Mouse (Mus musculus): ENCODE results near the gene Fam53b. TPM values are rescaled to one million over a fixed set of nuclear protein-coding genes. Genes with fewer than 3 reads are reported as not detected.

Gene Fam53b
- polyA plus RNA-seq, 1 experiment from 2014 or later = 25.7 TPM

- no peak overlapping the region for H3K27ac ChIP-seq
- H3K36me3 ChIP-seq = no peaks in the 10 kb centered on the region
- H3K4me3 ChIP-seq = no peak overlapping the region
- no peaks in the 10 kb centered on the region for H3K27me3 ChIP-seq
- peaks cover 5% of the 10 kb centered on the region; the same call in 1 of the 2 replicates for H3K9me3 ChIP-seq
- no peak overlapping the region for H3K9ac ChIP-seq
- ATAC-seq (ENCODE audit: insufficient number of reproducible peaks, insufficient read depth, low FRiP score, low TSS enrichment, low read depth) = no peak
- H3K4me2 ChIP-seq = no peak overlapping the region
- peaks cover 11% of the 10 kb centered on the region for H3K4me1 ChIP-seq
Measured at GRCm38 (mm10) chr7:132699639-132700038, 114.0 kb downstream of the Fam53b start.

- H3K4me2 ChIP-seq = no peak overlapping the region
- 70% methylated on average over 4 of the region's 4 CpGs for WGBS
- no peak for ATAC-seq (ENCODE audit: insufficient number of reproducible peaks, insufficient read depth, low FRiP score, low TSS enrichment, low read depth)
- H3K27ac ChIP-seq = no peak overlapping the region
- H3K9me3 ChIP-seq = peaks cover 5% of the 10 kb centered on the region; the same call in 1 of the 2 replicates
- no peak overlapping the region for H3K4me3 ChIP-seq
- H3K27me3 ChIP-seq = no peaks in the 10 kb centered on the region
- H3K4me1 ChIP-seq = peaks cover 11% of the 10 kb centered on the region
- H3K36me3 ChIP-seq = no peaks in the 10 kb centered on the region
- no peak overlapping the region for H3K9ac ChIP-seq
Measured at GRCm38 (mm10) chr7:132699165-132699564, 114.5 kb downstream of the Fam53b start.

- 81% methylated on average over 4 of the region's 4 CpGs for WGBS
- no peak overlapping the region for H3K4me3 ChIP-seq
- H3K9ac ChIP-seq = no peak overlapping the region
- no peak overlapping the region for H3K27ac ChIP-seq
- peaks cover 11% of the 10 kb centered on the region for H3K4me1 ChIP-seq
- peaks cover 5% of the 10 kb centered on the region; the same call in 1 of the 2 replicates for H3K9me3 ChIP-seq
- ATAC-seq (ENCODE audit: insufficient number of reproducible peaks, insufficient read depth, low FRiP score, low TSS enrichment, low read depth) = no peak
- H3K27me3 ChIP-seq = no peaks in the 10 kb centered on the region
- no peaks in the 10 kb centered on the region for H3K36me3 ChIP-seq
- no peak overlapping the region for H3K4me2 ChIP-seq
Measured at GRCm38 (mm10) chr7:132698737-132699136, 114.9 kb downstream of the Fam53b start.

- no peaks in the 10 kb centered on the region for H3K36me3 ChIP-seq
- no peak overlapping the region for H3K4me3 ChIP-seq
- ATAC-seq (ENCODE audit: insufficient number of reproducible peaks, insufficient read depth, low FRiP score, low TSS enrichment, low read depth) = no peak
- no peak overlapping the region for H3K4me2 ChIP-seq
- WGBS = 77% methylated on average over 8 of the region's 8 CpGs
- no peak overlapping the region for H3K27ac ChIP-seq
- peaks cover 17% of the 10 kb centered on the region for H3K4me1 ChIP-seq
- no peaks in the 10 kb centered on the region for H3K27me3 ChIP-seq
- H3K9ac ChIP-seq = no peak overlapping the region
- peaks cover 5% of the 10 kb centered on the region; the same call in 1 of the 2 replicates for H3K9me3 ChIP-seq
Measured at GRCm38 (mm10) chr7:132697258-132697796, 116.4 kb downstream of the Fam53b start.

- no peak for ATAC-seq (ENCODE audit: insufficient number of reproducible peaks, insufficient read depth, low FRiP score, low TSS enrichment, low read depth)
- Histone ChIP-seq H3K9ac (no peak overlapping the region), H3K4me1 (peaks cover 18% of the 10 kb centered on the region; the same call in 1 of the 2 replicates), H3K27me3 (no peaks in the 10 kb centered on the region), H3K27ac (no peak overlapping the region), H3K9me3 (peaks cover 5% of the 10 kb centered on the region; the same call in 1 of the 2 replicates), H3K4me3 (no peak overlapping the region), H3K36me3 (no peaks in the 10 kb centered on the region), H3K4me2 (no peak overlapping the region)
- WGBS = 82% methylated on average over 2 of the region's 2 CpGs
Measured at GRCm38 (mm10) chr7:132693561-132693960, 120.1 kb downstream of the Fam53b start.

GRCm38 (mm10) chr7:132692719-132693118 is 121.0 kb downstream of the Fam53b start:
- H3K4me3 ChIP-seq = no peak overlapping the region

GRCm38 (mm10) chr7:132690716-132691472 is 122.8 kb downstream of the Fam53b start:
- peaks cover 5% of the 10 kb centered on the region; the same call in 1 of the 2 replicates for H3K9me3 ChIP-seq
- peaks cover 23% of the 10 kb centered on the region; the same call in 1 of the 2 replicates for H3K4me1 ChIP-seq
- no peak overlapping the region for H3K9ac ChIP-seq
- ATAC-seq (ENCODE audit: insufficient number of reproducible peaks, insufficient read depth, low FRiP score, low TSS enrichment, low read depth) = no peak
- H3K36me3 ChIP-seq = no peaks in the 10 kb centered on the region
- H3K27ac ChIP-seq = no peak overlapping the region
- H3K4me2 ChIP-seq = no peak overlapping the region
- no peaks in the 10 kb centered on the region for H3K27me3 ChIP-seq
- H3K4me3 ChIP-seq = no peak overlapping the region
- 75% methylated on average over 14 of the region's 14 CpGs for WGBS

More at GRCm38 (mm10) chr7:132692719-132693118, 121.0 kb downstream of the Fam53b start:
- no peak for ATAC-seq (ENCODE audit: insufficient number of reproducible peaks, insufficient read depth, low FRiP score, low TSS enrichment, low read depth)
- peaks cover 23% of the 10 kb centered on the region; the same call in 1 of the 2 replicates for H3K4me1 ChIP-seq
- H3K4me2 ChIP-seq = no peak overlapping the region
- no peak overlapping the region for H3K27ac ChIP-seq
- no peaks in the 10 kb centered on the region for H3K36me3 ChIP-seq
- H3K9ac ChIP-seq = no peak overlapping the region
- H3K9me3 ChIP-seq = peaks cover 5% of the 10 kb centered on the region; the same call in 1 of the 2 replicates
- H3K27me3 ChIP-seq = no peaks in the 10 kb centered on the region
- WGBS = 50% methylated on average over 9 of the region's 9 CpGs

GRCm38 (mm10) chr7:132689722-132690121 is 124.0 kb downstream of the Fam53b start:
- peaks cover 1% of the 10 kb centered on the region; the same call in 1 of the 2 replicates for H3K9me3 ChIP-seq
- 45% methylated on average over 5 of the region's 5 CpGs for WGBS
- peak overlapping the region; percentile 48; the same call in 1 of the 2 replicates for H3K27ac ChIP-seq
- no peak overlapping the region for H3K4me2 ChIP-seq
- no peak overlapping the region for H3K4me3 ChIP-seq
- H3K4me1 ChIP-seq = peaks cover 23% of the 10 kb centered on the region; the same call in 1 of the 2 replicates
- no peaks in the 10 kb centered on the region for H3K36me3 ChIP-seq
- no peak for ATAC-seq (ENCODE audit: insufficient number of reproducible peaks, insufficient read depth, low FRiP score, low TSS enrichment, low read depth)
- no peaks in the 10 kb centered on the region for H3K27me3 ChIP-seq
- no peak overlapping the region for H3K9ac ChIP-seq

GRCm38 (mm10) chr7:132688721-132689120 is 125.0 kb downstream of the Fam53b start:
- WGBS = 29% methylated on average over 5 of the region's 5 CpGs
- no peak for ATAC-seq (ENCODE audit: insufficient number of reproducible peaks, insufficient read depth, low FRiP score, low TSS enrichment, low read depth)
- Histone ChIP-seq H3K9me3 (no peaks in the 10 kb centered on the region), H3K4me2 (no peak overlapping the region), H3K4me1 (peaks cover 23% of the 10 kb centered on the region; the same call in 1 of the 2 replicates), H3K4me3 (no peak overlapping the region), H3K36me3 (no peaks in the 10 kb centered on the region), H3K27me3 (no peaks in the 10 kb centered on the region), H3K9ac (no peak overlapping the region), H3K27ac (peak overlapping the region; percentile 48; the same call in 1 of the 2 replicates)

GRCm38 (mm10) chr7:132687897-132688296 is 125.8 kb downstream of the Fam53b start:
- Histone ChIP-seq H3K4me2 (no peak overlapping the region), H3K4me1 (peaks cover 21% of the 10 kb centered on the region; the same call in 1 of the 2 replicates), H3K4me3 (no peak overlapping the region), H3K9me3 (no peaks in the 10 kb centered on the region), H3K9ac (no peak overlapping the region), H3K27me3 (no peaks in the 10 kb centered on the region), H3K27ac (peak overlapping the region; percentile 23; the same call in 1 of the 2 replicates), H3K36me3 (no peaks in the 10 kb centered on the region)
- ATAC-seq (ENCODE audit: insufficient number of reproducible peaks, insufficient read depth, low FRiP score, low TSS enrichment, low read depth) = no peak
- WGBS = 46% methylated on average over 2 of the region's 2 CpGs

GRCm38 (mm10) chr7:132686515-132686914 is 127.2 kb downstream of the Fam53b start:
- no peak overlapping the region for H3K4me3 ChIP-seq
- WGBS = 90% methylated on average over 3 of the region's 3 CpGs
- H3K4me2 ChIP-seq = no peak overlapping the region
- H3K9ac ChIP-seq = no peak overlapping the region
- no peak overlapping the region for H3K27ac ChIP-seq
- H3K36me3 ChIP-seq = no peaks in the 10 kb centered on the region
- H3K27me3 ChIP-seq = no peaks in the 10 kb centered on the region
- no peaks in the 10 kb centered on the region for H3K9me3 ChIP-seq
- peaks cover 14% of the 10 kb centered on the region; the same call in 1 of the 2 replicates for H3K4me1 ChIP-seq
- no peak for ATAC-seq (ENCODE audit: insufficient number of reproducible peaks, insufficient read depth, low FRiP score, low TSS enrichment, low read depth)

- H3K9ac ChIP-seq = no peak overlapping the region
- no peak overlapping the region for H3K27ac ChIP-seq
- no peak overlapping the region for H3K4me3 ChIP-seq
- H3K4me1 ChIP-seq = peaks cover 14% of the 10 kb centered on the region
- no peak for ATAC-seq (ENCODE audit: insufficient number of reproducible peaks, insufficient read depth, low FRiP score, low TSS enrichment, low read depth)
- no peaks in the 10 kb centered on the region for H3K36me3 ChIP-seq
- no peaks in the 10 kb centered on the region for H3K27me3 ChIP-seq
- no peak overlapping the region for H3K4me2 ChIP-seq
- 93% methylated on average over 4 of the region's 4 CpGs for WGBS
- no peaks in the 10 kb centered on the region for H3K9me3 ChIP-seq
Measured at GRCm38 (mm10) chr7:132683923-132684322, 129.8 kb downstream of the Fam53b start.

Data from embryonic facial prominence, embryonic 13.5 days (tissue).